Mouse (Mus musculus) spleen, adult 12 weeks (tissue): ENCODE results near the gene Dlec1.

Experiments used
- DNase-seq: peaks from one replicate; pipeline ENCODE4 v3.0.0; 2022; ENCODE audit warnings: low spot score

Gene Dlec1

GRCm38 (mm10) chr9:119142066-119142465 is 39.8 kb downstream of the Dlec1 start:
- DNase-seq = no peak

- DNase-seq = no peak
These were observed 41.1 kb downstream of the Dlec1 start for GRCm38 (mm10) chr9:119143372-119143771.

GRCm38 (mm10) chr9:119144696-119145095 is 42.4 kb downstream of the Dlec1 start:
- DNase-seq = no peak

DNA sequence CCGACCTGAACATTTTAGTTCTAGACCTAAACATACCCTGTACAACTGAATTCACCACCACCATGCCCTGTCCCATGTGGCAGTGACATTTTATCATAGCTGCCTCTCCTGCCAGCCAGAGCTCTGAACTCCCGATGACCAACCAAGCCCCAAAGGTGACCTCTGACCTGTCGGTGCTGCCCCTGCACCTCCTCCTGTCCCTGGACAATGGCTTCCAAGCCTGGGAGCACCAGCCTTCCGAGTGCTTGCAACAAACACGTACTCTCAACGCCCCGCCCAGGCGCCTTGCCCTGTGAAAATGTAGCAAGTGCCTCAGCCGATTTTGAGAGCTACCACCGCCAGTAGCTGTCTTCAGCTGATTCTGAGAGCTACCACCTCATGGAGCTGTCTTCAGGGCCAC is 42.9 kb downstream of the Dlec1 start:
- DNase-seq = no peak

- no peak for DNase-seq
These were observed 43.4 kb downstream of the Dlec1 start for GRCm38 (mm10) chr9:119145638-119146037.

DNA sequence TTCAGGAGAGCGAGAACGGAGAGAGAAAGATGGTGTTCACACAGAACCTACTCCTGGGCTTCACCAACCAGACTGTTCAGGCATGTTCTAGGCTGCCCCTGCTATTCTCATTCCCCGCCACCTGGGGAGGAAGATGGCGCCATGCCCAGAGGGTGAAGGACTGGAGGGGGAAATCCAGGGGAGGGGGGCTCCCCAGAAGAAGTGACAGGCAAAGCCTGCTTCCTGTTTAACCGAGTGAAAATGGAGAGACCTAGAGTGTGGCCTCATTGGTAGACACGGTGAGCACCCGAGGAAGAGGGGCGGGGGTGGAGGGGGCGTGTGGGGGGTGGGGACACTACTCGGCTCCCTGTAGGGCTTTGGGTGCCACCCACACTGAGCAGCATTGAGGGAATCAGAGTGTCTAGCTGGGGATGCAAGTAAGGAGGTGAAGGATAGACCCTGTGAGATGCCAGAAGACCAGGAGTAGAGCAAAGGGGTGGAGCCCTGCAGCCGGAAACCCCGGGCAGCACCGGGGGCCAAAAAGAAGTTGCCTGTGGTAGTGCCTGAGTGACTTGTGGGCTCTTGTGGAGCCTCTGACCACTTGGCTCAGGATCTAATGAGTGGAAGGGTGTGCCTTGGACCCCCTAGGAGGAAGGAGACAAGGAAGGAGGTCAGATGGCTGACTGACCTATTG is 44.0 kb downstream of the Dlec1 start:
- DNase-seq = no peak

DNA sequence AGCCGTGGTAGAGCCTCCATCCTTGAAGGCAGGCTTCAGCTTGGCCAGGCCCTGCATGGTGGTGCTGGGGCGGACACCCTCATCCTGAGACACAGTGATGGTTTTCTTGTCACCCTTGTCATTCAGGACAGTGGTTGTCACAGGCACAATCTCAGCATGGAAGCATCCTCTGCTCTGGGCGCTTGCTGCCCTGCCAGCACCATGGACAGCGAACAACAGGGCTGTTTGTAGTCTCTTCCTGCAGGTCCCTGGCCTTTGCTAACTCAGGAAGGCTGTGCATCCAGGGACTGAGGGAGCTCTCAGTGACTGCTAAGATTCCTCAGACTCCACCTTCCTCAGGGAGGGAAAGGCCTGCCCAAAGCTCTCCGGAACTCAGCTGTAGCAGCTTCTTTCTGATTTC is 47.3 kb downstream of the Dlec1 start:
- no peak for DNase-seq

DNA sequence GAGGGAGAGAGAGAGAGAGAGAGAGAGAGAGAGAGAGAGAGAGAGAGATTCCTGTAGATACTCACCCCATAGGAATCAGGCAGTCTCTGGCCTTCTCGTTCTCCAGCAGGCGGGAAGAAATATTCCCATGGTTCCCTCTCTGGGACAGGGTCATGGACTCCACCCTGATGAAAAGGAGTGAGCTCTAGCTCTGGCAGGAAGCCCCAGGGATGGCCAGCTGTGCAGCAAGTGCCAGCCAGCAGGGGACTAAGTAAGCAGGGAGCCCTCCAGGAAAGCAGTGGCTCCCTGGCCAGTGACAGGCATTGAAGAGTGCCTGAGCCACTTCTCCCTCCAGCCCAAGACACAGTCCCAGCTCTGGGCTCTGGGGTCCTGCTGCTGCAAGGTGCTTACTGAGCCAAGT is 49.5 kb downstream of the Dlec1 start:
- no peak for DNase-seq

DNA sequence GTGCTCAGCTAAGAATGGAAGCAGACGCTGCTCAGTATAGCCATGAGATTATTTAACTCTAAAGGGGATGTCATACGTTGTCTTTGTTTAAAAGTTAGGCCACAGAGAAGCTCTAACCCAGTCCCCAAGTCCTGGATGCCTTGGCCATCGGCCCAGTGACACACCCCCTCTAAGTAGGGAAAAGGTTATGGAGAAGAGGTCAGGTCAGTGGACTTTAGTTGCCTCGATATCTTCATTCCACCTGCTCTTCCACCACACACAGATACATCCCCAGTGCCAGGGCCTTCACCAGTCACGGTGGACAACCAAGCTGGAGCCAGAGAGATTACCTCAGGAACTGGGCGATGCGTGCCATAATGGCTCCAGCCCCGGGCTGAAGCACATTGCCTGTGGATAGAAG is 53.1 kb downstream of the Dlec1 start:
- no peak for DNase-seq

GRCm38 (mm10) chr9:119155826-119156225 is 53.5 kb downstream of the Dlec1 start:
- DNase-seq = no peak

- no peak for DNase-seq
These were observed 54.3 kb downstream of the Dlec1 start, which contains the start of gene Acaa1b for GRCm38 (mm10) chr9:119156278-119157201. Gene Acaa1b (minus strand): TSS chr9:119157093.

- DNase-seq = no peak
These were observed 56.6 kb downstream of the Dlec1 start, which contains the start of gene Gm47289 for GRCm38 (mm10) chr9:119158861-119159260. Gene Gm47289 (plus strand): TSS chr9:119159161.

GRCm38 (mm10) chr9:119160689-119161088 is 58.4 kb downstream of the Dlec1 start:
- DNase-seq = no peak

DNA sequence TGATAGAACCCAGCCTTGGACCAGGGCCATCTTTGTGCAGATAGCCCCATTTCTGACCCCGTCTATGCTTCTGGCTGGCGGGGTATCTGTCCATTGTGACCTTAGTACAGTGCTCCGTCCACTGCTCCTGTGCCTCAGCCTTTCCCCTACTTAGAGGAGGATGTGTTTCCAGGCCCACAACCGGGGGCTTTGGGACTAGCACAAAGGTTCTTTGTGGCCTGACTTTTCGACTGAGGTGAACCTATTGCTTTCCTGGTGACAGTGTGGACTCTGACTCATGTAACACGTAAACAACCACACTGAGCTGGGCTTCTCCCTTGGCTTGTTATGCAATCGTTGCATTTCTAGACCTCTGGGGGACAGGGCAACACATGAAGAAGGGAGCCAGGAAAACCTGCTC is 62.5 kb downstream of the Dlec1 start:
- no peak for DNase-seq

- no peak for DNase-seq
These were observed 63.3 kb downstream of the Dlec1 start for GRCm38 (mm10) chr9:119165548-119165947.

GRCm38 (mm10) chr9:119167608-119168007 is 65.3 kb downstream of the Dlec1 start:
- no peak for DNase-seq

DNA sequence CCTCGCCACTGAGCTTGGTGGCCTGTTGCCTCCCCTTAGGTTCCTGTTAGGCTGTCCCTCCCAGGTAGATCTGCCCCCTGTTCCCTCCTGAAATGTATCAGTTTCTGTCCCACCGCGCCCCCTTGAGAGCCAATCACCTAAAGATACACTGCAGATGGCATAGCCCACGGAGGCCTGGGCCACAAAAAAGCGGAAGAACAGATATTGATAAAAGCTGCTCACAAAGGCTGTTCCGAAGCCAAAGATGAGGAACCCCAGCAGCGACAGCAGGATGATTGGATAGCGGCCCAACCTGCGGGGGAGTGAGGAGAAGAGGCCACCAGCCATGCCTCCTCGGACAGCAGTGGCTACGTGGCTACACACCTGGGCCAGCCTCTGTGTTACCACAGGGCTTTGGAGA is 77.0 kb downstream of the Dlec1 start:
- DNase-seq = no peak

DNA sequence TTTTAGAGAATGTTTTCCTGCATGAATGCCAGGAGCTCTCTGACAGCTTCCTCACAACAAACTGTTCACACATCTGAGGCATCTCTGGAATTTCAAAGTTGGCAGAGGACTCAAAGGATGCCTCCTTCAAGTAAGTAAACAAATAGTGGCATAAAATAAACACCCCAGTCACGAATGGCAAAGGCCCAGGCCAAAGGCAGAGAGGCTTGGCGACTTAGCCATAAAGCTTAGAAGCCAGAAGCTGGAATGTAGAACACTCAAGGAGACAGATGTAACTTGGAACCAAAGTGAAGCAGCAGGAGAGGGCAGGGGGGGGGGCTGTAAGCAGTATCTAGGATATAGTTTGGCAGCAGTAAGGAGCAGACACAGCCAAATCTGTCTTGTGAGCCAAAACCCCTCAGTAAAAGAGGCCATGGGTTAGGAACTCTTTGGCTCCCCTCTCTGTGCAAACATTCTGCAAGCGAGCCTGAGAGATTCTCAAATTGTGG is 79.0 kb downstream of the Dlec1 start:
- no peak for DNase-seq

DNA sequence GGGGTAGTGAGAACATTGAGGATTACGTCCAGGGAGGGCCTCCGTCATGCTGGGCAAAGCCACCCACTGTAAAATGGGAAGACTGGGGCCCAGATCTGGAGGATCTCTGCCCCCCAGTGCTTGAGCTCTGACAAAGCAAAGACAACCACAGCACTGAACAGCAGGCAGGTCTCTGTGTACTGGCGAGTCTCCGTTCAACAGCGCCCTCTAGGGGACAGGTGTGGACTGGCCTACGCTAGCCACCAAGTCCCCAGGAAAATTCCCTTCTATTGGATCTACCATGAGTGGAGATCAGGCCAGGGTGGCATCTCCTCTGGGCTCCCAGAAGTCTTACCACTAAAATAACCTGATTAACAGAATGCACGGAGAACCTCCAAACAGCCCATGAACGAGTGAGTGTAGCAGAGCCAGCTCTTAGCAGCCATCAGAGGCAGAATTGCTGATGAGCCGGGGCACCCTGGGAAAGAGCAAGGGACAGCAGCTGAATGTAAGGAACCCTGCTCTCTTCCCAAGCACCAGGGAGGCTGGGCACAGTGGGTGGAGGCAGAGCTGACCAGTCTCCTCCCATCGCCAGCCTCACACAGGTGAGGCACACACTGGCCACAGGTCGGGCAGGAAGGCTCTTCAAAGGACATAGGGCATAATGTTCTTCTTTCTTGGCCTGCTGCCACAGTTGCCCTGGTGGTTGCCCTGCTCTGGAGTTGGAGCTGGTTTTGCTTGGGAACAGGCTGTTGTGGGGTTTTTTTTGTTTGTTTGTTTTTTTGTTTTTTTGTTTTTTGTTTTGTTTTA is 90.1 kb downstream of the Dlec1 start:
- no peak for DNase-seq
